Mouse (Mus musculus) olfactory bulb, adult 2 months (tissue): ENCODE measurements around the gene Zfp292.

Experiments
- CTCF ChIP-seq: fragments of 200-500 bp; IDR thresholded peaks from 2 replicates; pipeline ENCODE4 v1.5.1; 2012; ENCODE audit warnings: low read depth, mild to moderate bottlenecking, low read length, moderate library complexity; ENCODE audit not compliant: insufficient read depth
- POLR2A ChIP-seq: fragments of 200-500 bp; IDR thresholded peaks from 2 replicates; pipeline ENCODE4 v1.6.1; 2012; ENCODE audit warnings: mild to moderate bottlenecking, low read depth, low read length, moderate library complexity; ENCODE audit not compliant: insufficient read depth

DNA sequence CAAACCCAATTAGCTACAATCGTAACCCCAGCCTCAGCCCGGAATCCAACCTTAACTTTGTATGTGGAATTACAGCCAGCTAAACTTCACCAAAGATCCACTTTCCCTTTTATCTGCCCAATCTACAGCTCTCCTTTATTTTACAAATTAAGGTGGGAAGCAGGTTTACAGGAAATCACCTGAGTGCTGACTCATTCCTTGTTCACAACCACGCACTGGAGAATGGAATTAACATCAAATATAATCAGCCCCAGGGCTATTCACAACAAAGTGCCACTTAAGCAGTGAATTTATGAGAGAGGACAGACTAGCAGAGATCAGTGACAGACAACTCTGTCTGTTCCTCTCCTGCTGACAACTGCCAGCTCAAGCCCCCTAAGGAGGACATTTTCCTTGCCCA lies 28.6 kb upstream of the Zfp292 start:
- no peak for TF ChIP-seq CTCF
- TF ChIP-seq POLR2A, result no peak
